Mouse (Mus musculus): Measurements from ENCODE around the gene Rnls. TPM values are rescaled to one million over a fixed set of nuclear protein-coding genes. Genes with fewer than 3 reads are reported as not detected.
"Not testable (repeated sequence)": the region's sequence is repeated elsewhere in the genome, so short reads cannot be mapped to it uniquely, and the experiment has no call there.

Rnls gene
- 3.8 and 4.5 TPM in 2 replicates for polyA plus RNA-seq (2012; ENCODE audit: insufficient read depth, insufficient read length, missing spikeins)

DNA sequence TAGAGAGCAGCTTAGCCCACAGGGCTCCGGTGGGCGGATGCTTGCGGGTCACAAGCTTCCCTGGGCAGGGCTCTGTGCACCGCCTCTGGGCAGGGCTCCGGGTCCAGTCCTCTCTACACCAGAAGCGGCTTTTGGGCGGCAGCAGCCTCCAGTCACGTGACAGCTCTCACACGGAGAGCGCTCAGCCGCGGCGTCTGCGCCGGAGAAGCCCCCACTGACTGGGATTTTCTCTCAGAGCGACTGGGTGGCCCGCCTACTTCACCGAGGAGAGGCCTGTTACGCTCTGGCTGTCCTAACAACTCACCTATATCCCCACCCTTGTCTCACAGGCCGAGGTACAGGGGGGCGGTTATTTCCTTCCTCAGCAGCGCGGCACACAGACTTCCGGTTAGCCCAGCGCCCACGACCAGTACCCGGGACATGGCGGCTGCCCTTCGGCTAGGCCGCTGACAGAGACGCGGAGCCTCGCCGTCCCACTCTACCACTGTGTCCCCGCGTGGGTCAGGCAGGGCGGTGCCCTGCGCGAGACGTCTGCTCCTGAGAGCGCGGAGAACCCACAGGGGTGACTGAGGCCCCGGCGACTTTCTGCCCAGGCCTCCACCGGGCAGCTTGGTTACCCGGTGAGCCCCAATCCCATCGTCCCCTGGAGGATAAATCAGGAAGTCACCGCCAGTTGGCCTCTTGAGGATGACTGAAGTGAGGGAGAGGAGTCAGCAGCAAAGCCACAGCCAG is at the start of gene Rnls:
Gene Rnls (minus strand): TSS at position 645 of the 732 bp plus-strand sequence.
- Histone ChIP-seq H3K4me1 (ENCODE audit: control insufficient read depth, insufficient read depth, insufficient read length, low read length) (no peaks in the 10 kb centered on the region), H3K4me3 (ENCODE audit: insufficient read depth, low read depth, low read length) (peak within 1 kb of the TSS; percentile 91), H3K27ac (replicated peaks; ENCODE audit: low read depth, low read length) (peak within 1 kb of the TSS; percentile 89)

- Histone ChIP-seq H3K4me1 (ENCODE audit: control insufficient read depth, insufficient read depth, insufficient read length, low read length) (no peaks in the 10 kb centered on the region), H3K27ac (replicated peaks; ENCODE audit: low read depth, low read length) (no peak overlapping the region), H3K4me3 (ENCODE audit: insufficient read depth, low read depth, low read length) (no peak overlapping the region)
Measured at GRCm38 (mm10) chr19:33429457-33429856, 37.4 kb upstream of the Rnls start.

GRCm38 (mm10) chr19:33419368-33419767 is 27.3 kb upstream of the Rnls start:
- H3K4me3 ChIP-seq (ENCODE audit: insufficient read depth, low read depth, low read length); H3K27ac ChIP-seq (replicated peaks; ENCODE audit: low read depth, low read length): not testable (repeated sequence)

GRCm38 (mm10) chr19:33380825-33381224 is 11.3 kb downstream of the Rnls start:
- Histone ChIP-seq H3K27ac (replicated peaks; ENCODE audit: low read depth, low read length) (no peak overlapping the region), H3K4me3 (ENCODE audit: insufficient read depth, low read depth, low read length) (no peak overlapping the region), H3K4me1 (ENCODE audit: control insufficient read depth, insufficient read depth, insufficient read length, low read length) (no peaks in the 10 kb centered on the region)

More at GRCm38 (mm10) chr19:33419368-33419767, 27.3 kb upstream of the Rnls start:
- H3K4me1 ChIP-seq (ENCODE audit: control insufficient read depth, insufficient read depth, insufficient read length, low read length): not testable (repeated sequence)

GRCm38 (mm10) chr19:33380386-33380785 is 11.7 kb downstream of the Rnls start:
- no peaks in the 10 kb centered on the region for H3K4me1 ChIP-seq (ENCODE audit: control insufficient read depth, insufficient read depth, insufficient read length, low read length)
- no peak overlapping the region for H3K27ac ChIP-seq (replicated peaks; ENCODE audit: low read depth, low read length)
- no peak overlapping the region for H3K4me3 ChIP-seq (ENCODE audit: insufficient read depth, low read depth, low read length)

DNA sequence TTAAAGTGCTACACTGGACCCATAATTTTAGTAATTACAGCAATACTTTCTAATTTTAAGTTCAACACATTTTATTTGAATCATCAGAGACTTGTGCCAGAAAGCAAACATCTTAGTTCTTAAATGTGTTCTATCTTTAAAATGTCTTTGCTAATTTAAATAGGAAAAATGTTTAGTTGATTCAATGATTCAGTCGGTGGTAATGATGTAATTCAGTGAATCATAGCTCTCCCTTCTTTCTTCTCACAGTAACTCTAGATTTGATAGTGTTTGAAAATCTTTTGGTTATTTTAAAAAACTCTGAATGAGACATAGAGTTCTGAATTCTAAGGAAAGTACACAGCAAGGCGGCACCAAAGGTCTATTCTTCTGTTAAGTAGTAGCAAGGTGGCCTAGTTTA is 23.3 kb downstream of the Rnls start:
- Histone ChIP-seq H3K4me1 (ENCODE audit: control insufficient read depth, insufficient read depth, insufficient read length, low read length) (no peaks in the 10 kb centered on the region), H3K27ac (replicated peaks; ENCODE audit: low read depth, low read length) (no peak overlapping the region), H3K4me3 (ENCODE audit: insufficient read depth, low read depth, low read length) (no peak overlapping the region)

- H3K4me3 ChIP-seq (ENCODE audit: insufficient read depth, low read depth, low read length): no peak overlapping the region
- no peak overlapping the region for H3K27ac ChIP-seq (replicated peaks; ENCODE audit: low read depth, low read length)
- H3K4me1 ChIP-seq (ENCODE audit: control insufficient read depth, insufficient read depth, insufficient read length, low read length): no peaks in the 10 kb centered on the region
Measured at GRCm38 (mm10) chr19:33366661-33367060, 25.4 kb downstream of the Rnls start.

DNA sequence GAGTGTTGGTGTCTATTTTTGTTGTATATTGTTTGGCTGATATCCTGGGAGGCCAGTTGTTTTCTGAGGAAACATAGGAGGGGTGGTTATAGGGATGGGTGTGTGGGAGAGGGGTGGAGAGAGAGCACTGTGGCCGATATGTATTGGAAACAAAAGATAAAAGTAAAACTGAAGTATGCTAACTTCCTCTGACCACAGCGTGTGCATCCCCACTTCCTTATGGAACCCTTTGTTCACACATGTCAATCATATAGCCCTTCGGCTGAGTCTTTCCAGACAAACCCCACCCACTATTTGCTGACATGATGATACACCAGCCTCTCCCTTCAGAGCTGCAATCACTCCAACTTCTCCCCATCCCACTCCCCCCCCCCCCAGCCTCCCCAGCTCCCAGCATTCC is 35.1 kb downstream of the Rnls start:
- no peaks in the 10 kb centered on the region for H3K4me1 ChIP-seq (ENCODE audit: control insufficient read depth, insufficient read depth, insufficient read length, low read length)
- no peak overlapping the region for H3K27ac ChIP-seq (replicated peaks; ENCODE audit: low read depth, low read length)
- no peak overlapping the region for H3K4me3 ChIP-seq (ENCODE audit: insufficient read depth, low read depth, low read length)

GRCm38 (mm10) chr19:33340119-33340518 is 52.0 kb downstream of the Rnls start:
- H3K4me1 ChIP-seq (ENCODE audit: control insufficient read depth, insufficient read depth, insufficient read length, low read length): no peaks in the 10 kb centered on the region
- no peak overlapping the region for H3K27ac ChIP-seq (replicated peaks; ENCODE audit: low read depth, low read length)
- H3K4me3 ChIP-seq (ENCODE audit: insufficient read depth, low read depth, low read length): no peak overlapping the region

DNA sequence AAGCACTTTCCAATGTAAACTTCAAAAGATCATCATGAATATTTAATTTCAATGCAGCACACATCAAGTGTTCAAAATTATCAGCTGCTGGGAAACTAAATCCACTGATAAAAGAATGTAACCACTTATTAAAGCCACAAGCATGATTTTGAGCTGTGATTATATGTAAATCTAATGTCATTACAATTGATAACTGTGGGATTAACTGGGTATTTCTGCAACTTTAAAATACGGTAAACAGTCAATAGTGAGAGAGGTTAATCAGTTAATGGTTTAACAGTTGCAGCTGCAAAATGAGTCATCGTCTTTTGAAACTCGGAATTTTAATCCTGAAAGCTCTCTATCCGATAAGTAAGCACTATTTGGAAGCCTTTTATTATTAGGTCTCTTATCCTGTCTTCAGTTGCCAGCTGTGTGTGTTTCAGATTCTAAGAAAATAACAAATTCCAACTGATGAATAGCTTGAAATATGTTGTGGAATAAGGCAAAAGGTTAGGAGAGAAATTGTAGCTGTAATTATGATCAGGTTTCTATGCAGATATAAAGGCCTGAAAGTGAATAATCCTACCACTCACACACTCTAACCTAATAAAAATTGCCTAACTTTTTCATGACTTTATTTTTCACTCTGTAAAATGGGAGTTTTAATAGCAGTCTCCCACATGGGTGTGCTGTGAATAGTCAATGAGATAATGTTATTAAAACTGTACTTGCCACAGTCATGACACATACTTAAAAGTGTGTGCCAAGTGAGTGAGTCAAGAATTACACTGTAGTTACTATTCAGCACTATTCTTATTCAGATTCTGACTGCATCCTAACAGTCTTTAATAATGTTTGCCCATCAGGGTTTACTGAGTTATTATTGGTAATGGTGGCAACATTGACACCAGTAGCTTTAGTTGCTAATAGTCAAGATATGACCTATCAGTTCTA is 65.1 kb downstream of the Rnls start:
- no peak overlapping the region for H3K4me3 ChIP-seq (ENCODE audit: insufficient read depth, low read depth, low read length)
- no peaks in the 10 kb centered on the region for H3K4me1 ChIP-seq (ENCODE audit: control insufficient read depth, insufficient read depth, insufficient read length, low read length)
- no peak overlapping the region for H3K27ac ChIP-seq (replicated peaks; ENCODE audit: low read depth, low read length)

- Histone ChIP-seq H3K27ac (replicated peaks; ENCODE audit: low read depth, low read length) (no peak overlapping the region), H3K4me1 (ENCODE audit: control insufficient read depth, insufficient read depth, insufficient read length, low read length) (no peaks in the 10 kb centered on the region), H3K4me3 (ENCODE audit: insufficient read depth, low read depth, low read length) (no peak overlapping the region)
Measured at GRCm38 (mm10) chr19:33318785-33319184, 73.3 kb downstream of the Rnls start.

- Histone ChIP-seq H3K27ac (replicated peaks; ENCODE audit: low read depth, low read length) (no peak overlapping the region), H3K4me1 (ENCODE audit: control insufficient read depth, insufficient read depth, insufficient read length, low read length) (no peaks in the 10 kb centered on the region), H3K4me3 (ENCODE audit: insufficient read depth, low read depth, low read length) (no peak overlapping the region)
Measured at GRCm38 (mm10) chr19:33317130-33317529, 75.0 kb downstream of the Rnls start.

DNA sequence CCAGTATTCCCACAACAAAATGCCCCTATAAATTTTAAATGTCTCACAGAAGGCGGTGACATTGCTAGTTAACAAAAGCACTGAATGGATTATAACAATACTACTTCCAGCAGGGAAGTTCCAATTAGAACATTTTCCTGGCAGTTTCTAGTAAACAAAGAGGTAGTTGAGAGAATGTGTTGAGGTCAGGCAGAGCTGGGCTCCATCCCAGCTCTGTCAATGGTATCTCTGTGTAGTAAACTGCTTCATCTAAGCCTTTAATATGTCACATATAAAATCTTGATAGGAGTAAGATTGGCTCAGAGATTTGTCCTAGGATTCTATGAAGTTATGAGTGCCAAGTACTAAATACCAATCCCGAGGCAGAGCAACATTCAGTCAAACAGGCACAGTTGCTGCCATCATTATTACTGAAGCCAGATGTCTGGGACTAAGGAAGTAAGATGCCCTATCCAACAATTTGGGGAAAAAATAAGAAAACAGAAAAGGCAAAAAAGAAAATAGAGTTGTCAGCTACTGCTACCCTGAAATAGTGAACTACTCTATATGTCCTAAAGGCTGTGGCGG is 92.3 kb downstream of the Rnls start:
- Histone ChIP-seq H3K27ac (replicated peaks; ENCODE audit: low read depth, low read length) (no peak overlapping the region), H3K4me3 (ENCODE audit: insufficient read depth, low read depth, low read length) (no peak overlapping the region), H3K4me1 (ENCODE audit: control insufficient read depth, insufficient read depth, insufficient read length, low read length) (no peaks in the 10 kb centered on the region)

DNA sequence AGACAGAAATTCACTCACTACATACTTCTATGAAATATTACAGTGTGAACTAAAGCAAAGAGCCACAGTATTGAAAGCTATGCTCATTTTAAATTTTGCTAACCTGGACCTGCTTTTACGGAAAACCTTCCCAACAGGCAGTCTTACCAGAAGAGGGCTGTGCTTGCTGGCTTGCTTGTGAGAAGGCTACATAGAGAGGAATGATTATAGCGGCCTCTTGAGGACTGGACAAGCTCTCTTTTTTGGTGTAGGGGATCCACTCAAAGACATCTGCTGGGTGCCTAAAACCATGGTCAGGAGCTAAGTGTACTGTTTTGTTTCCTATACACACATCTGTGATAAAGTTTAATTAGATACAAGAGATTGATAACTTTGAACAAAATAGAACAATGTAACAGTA is 95.8 kb downstream of the Rnls start:
- no peak overlapping the region for H3K27ac ChIP-seq (replicated peaks; ENCODE audit: low read depth, low read length)
- H3K4me3 ChIP-seq (ENCODE audit: insufficient read depth, low read depth, low read length): no peak overlapping the region
- no peaks in the 10 kb centered on the region for H3K4me1 ChIP-seq (ENCODE audit: control insufficient read depth, insufficient read depth, insufficient read length, low read length)

DNA sequence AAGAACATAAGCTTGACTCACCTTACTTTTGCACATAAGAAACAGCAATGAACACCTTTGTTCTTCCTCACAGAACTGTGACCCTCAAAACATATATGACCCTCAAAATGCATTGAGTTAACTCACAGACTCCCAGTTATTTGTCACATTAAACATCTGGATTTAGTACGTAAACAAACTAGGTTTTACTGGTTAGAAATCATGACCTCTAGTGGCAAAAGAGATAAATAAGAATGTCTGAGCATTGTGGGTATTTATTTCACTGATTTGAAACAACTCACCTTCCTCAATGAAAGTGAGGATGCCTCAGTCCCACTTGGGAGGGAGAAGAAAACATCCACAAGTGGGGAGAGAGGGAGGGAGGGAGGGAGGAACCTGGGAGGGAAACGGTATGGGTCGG is 109.1 kb downstream of the Rnls start:
- H3K4me3 ChIP-seq (ENCODE audit: insufficient read depth, low read depth, low read length): no peak overlapping the region
- no peak overlapping the region for H3K27ac ChIP-seq (replicated peaks; ENCODE audit: low read depth, low read length)
- H3K4me1 ChIP-seq (ENCODE audit: control insufficient read depth, insufficient read depth, insufficient read length, low read length): no peaks in the 10 kb centered on the region

Measured in brown adipose tissue, adult 24 weeks (tissue).